Mouse (Mus musculus): ENCODE measurements around the gene Kdelr1.

Gene Kdelr1

GRCm38 (mm10) chr7:45872624-45873023 lies at the start of gene Kdelr1:
Gene Kdelr1, plus strand, starts transcription at chr7:45872772.
- peak; percentile 91 for DNase-seq (ENCODE audit: extremely low spot score, low spot score)

GRCm38 (mm10) chr7:45824598-45824997 lies 48.0 kb upstream of the Kdelr1 start, which contains the start of gene Kcnj14:
Gene Kcnj14, minus strand, starts transcription at chr7:45824782.
- DNase-seq (ENCODE audit: extremely low spot score, low spot score), result no peak

GRCm38 (mm10) chr7:45826631-45827030 lies 45.9 kb upstream of the Kdelr1 start:
- DNase-seq (ENCODE audit: extremely low spot score, low spot score), result no peak

GRCm38 (mm10) chr7:45830427-45831127 lies 42.0 kb upstream of the Kdelr1 start, which contains the start of gene Grwd1:
Gene Grwd1, minus strand, starts transcription at chr7:45830944.
- DNase-seq (ENCODE audit: extremely low spot score, low spot score), result peak; percentile 91

- peak; percentile 24 for DNase-seq (ENCODE audit: extremely low spot score, low spot score)
Observed at GRCm38 (mm10) chr7:45831128-45831525, 41.4 kb upstream of the Kdelr1 start.

GRCm38 (mm10) chr7:45832428-45832827 lies 40.1 kb upstream of the Kdelr1 start:
- DNase-seq (ENCODE audit: extremely low spot score, low spot score), result peak; percentile 29

GRCm38 (mm10) chr7:45833148-45833790 lies 39.3 kb upstream of the Kdelr1 start:
- DNase-seq (ENCODE audit: extremely low spot score, low spot score), result peak; percentile 52

- DNase-seq (ENCODE audit: extremely low spot score, low spot score), result peak; percentile 41
Observed at GRCm38 (mm10) chr7:45833924-45834323, 38.6 kb upstream of the Kdelr1 start.

GRCm38 (mm10) chr7:45842950-45843744 lies 29.4 kb upstream of the Kdelr1 start:
- no peak for DNase-seq (ENCODE audit: extremely low spot score, low spot score)

GRCm38 (mm10) chr7:45848447-45849027 lies 24.0 kb upstream of the Kdelr1 start:
- no peak for DNase-seq (ENCODE audit: extremely low spot score, low spot score)

GRCm38 (mm10) chr7:45850661-45851060 lies 21.9 kb upstream of the Kdelr1 start:
- DNase-seq (ENCODE audit: extremely low spot score, low spot score), result no peak

GRCm38 (mm10) chr7:45853089-45853488 lies 19.5 kb upstream of the Kdelr1 start:
- DNase-seq (ENCODE audit: extremely low spot score, low spot score), result no peak

- peak; percentile 55 for DNase-seq (ENCODE audit: extremely low spot score, low spot score)
Observed at GRCm38 (mm10) chr7:45856950-45857901, 15.3 kb upstream of the Kdelr1 start.

GRCm38 (mm10) chr7:45859008-45859407 lies 13.6 kb upstream of the Kdelr1 start:
- DNase-seq (ENCODE audit: extremely low spot score, low spot score), result no peak

- no peak for DNase-seq (ENCODE audit: extremely low spot score, low spot score)
Observed at GRCm38 (mm10) chr7:45862804-45863203, 9.8 kb upstream of the Kdelr1 start.

GRCm38 (mm10) chr7:45864435-45864834 lies 8.1 kb upstream of the Kdelr1 start:
- no peak for DNase-seq (ENCODE audit: extremely low spot score, low spot score)

GRCm38 (mm10) chr7:45865925-45866910 lies 6.4 kb upstream of the Kdelr1 start:
- DNase-seq (ENCODE audit: extremely low spot score, low spot score), result peak; percentile 94

GRCm38 (mm10) chr7:45867871-45868270 lies 4.7 kb upstream of the Kdelr1 start:
- no peak for DNase-seq (ENCODE audit: extremely low spot score, low spot score)

- DNase-seq (ENCODE audit: extremely low spot score, low spot score), result peak; percentile 31
Observed at GRCm38 (mm10) chr7:45869107-45869670, 3.4 kb upstream of the Kdelr1 start.
